Mouse (Mus musculus): Measurements from ENCODE around the gene Adad2. TPM values are rescaled to one million over a fixed set of nuclear protein-coding genes. Genes with fewer than 3 reads are reported as not detected.
A peak's percentile ranks its signal among the peaks of the same experiment; 100 is the strongest.

Adad2 gene
- total and polyA plus RNA-seq, 3 experiments, result not detected

GRCm38 (mm10) chr8:119569881-119570280 lies 42.7 kb upstream of the Adad2 start:
- no peaks in the 10 kb centered on the region for H3K9me3 ChIP-seq (replicated peaks; ENCODE audit: insufficient read depth, low read length)
- no peaks in the 10 kb centered on the region for H3K27me3 ChIP-seq (ENCODE audit: control insufficient read depth in 1 of 2, insufficient read depth in 2 of 2, low read length in 2 of 2)
- no peak overlapping the region for H3K27ac ChIP-seq (ENCODE audit: control insufficient read depth, low read depth, low read length)
- TF ChIP-seq MEF2A (IDR thresholded peaks at IDR 0.05; ENCODE audit: extremely low read depth, insufficient replicate concordance, low read depth, low read length, poor library complexity, severe bottlenecking) (no peak), MAX (IDR thresholded peaks at IDR 0.05; ENCODE audit: low read length) (no peak), SMC3 (IDR thresholded peaks at IDR 0.05; ENCODE audit: low read depth, low read length) (no peak), MXI1 (IDR thresholded peaks at IDR 0.05; ENCODE audit: low read depth, low read length) (no peak), POLR2AphosphoS2 (IDR thresholded peaks at IDR 0.05; ENCODE audit: low read length) (no peak), ZMIZ1 (IDR thresholded peaks at IDR 0.05; ENCODE audit: low read depth, low read length) (no peak), TBP (IDR thresholded peaks at IDR 0.05; ENCODE audit: low read depth, low read length) (no peak), ETS1 (IDR thresholded peaks at IDR 0.05; ENCODE audit: low read depth, low read length) (no peak), MYC (IDR thresholded peaks at IDR 0.05; ENCODE audit: low read depth, low read length) (no peak), POLR2AphosphoS5 (IDR thresholded peaks at IDR 0.05; ENCODE audit: borderline replicate concordance, low read depth, low read length) (no peak), KAT2A (conservative IDR thresholded peaks at IDR 0.05; ENCODE audit: low read depth, low read length) (no peak), ZKSCAN1 (IDR thresholded peaks at IDR 0.05; ENCODE audit: low read depth, low read length) (no peak), E2F4 (IDR thresholded peaks at IDR 0.05; ENCODE audit: borderline replicate concordance, low read depth, low read length) (no peak), NRF1 (IDR thresholded peaks at IDR 0.05; ENCODE audit: insufficient read depth, low read depth, low read length, poor library complexity, severe bottlenecking) (no peak), ZC3H11A (IDR thresholded peaks at IDR 0.05; ENCODE audit: low read depth, low read length) (no peak), RCOR1 (IDR thresholded peaks at IDR 0.05; ENCODE audit: low read depth, low read length) (no peak), HCFC1 (IDR thresholded peaks at IDR 0.05; ENCODE audit: low read depth, low read length) (no peak), TAL1 (IDR thresholded peaks at IDR 0.05; ENCODE audit: low read length) (no peak), GATA1 (IDR thresholded peaks at IDR 0.05; ENCODE audit: low read depth, low read length) (no peak), POLR2A (IDR thresholded peaks at IDR 0.05; ENCODE audit: control insufficient read depth in 1 of 2, insufficient read depth in 1 of 2, low read depth in 1 of 2, low read length in 2 of 2, poor library complexity in 1 of 2) (no peak)
- H3K79me2 ChIP-seq (ENCODE audit: control insufficient read depth, insufficient read depth, low read length, poor library complexity), result peaks cover 23% of the 10 kb centered on the region
- no peak overlapping the region for H3K9ac ChIP-seq (ENCODE audit: control insufficient read depth, low read depth, low read length, poor library complexity, severe bottlenecking)
- H3K36me3 ChIP-seq (ENCODE audit: control insufficient read depth in 1 of 2, insufficient read depth in 2 of 2, low read length in 2 of 2), result peaks cover 0 to 7% of the 10 kb centered on the region in 2 experiments; a peak in 3 of 4 replicates
- DNase-seq (ENCODE audit: low read depth, low spot score), result no peak
- H3K4me3 ChIP-seq (ENCODE audit: control insufficient read depth in 1 of 2, insufficient read depth in 1 of 2, low read depth in 2 of 2, low read length in 2 of 2), result no peak overlapping the region
- H3K4me1 ChIP-seq (ENCODE audit: control insufficient read depth in 1 of 2, insufficient read depth in 2 of 2, low read length in 2 of 2), result peaks cover 7 to 15% of the 10 kb centered on the region in 2 experiments; a peak in 3 of 4 replicates

DNA sequence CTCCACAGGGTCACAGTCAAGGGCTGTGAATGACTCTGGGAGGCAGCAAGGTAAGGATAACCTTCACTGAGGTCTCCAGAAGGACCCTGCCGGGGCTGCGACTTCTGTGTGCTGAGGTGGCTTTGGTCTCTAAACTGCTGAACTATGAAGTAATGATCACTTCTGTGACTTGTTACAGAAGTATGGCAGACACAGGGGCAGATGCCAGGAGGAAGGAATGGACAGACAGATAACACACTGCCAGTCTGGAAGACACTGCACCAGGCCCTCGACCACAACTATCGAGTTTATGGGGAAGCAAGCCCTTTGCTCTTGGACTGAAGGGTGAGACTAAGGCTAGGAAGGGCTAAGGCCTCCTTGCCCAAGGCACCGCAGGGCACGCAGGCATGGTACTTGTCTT lies 41.4 kb upstream of the Adad2 start:
- Histone ChIP-seq H3K4me3 (ENCODE audit: control insufficient read depth in 1 of 2, insufficient read depth in 1 of 2, low read depth in 2 of 2, low read length in 2 of 2) (no peak overlapping the region), H3K9me3 (replicated peaks; ENCODE audit: insufficient read depth, low read length) (no peaks in the 10 kb centered on the region), H3K27ac (ENCODE audit: control insufficient read depth, low read depth, low read length) (no peak overlapping the region), H3K4me1 (ENCODE audit: control insufficient read depth in 1 of 2, insufficient read depth in 2 of 2, low read length in 2 of 2) (peaks cover 7 to 15% of the 10 kb centered on the region in 2 experiments), H3K36me3 (ENCODE audit: control insufficient read depth in 1 of 2, insufficient read depth in 2 of 2, low read length in 2 of 2) (peaks cover 0 to 7% of the 10 kb centered on the region in 2 experiments; a peak in 3 of 4 replicates), H3K79me2 (ENCODE audit: control insufficient read depth, insufficient read depth, low read length, poor library complexity) (peaks cover 23% of the 10 kb centered on the region), H3K27me3 (ENCODE audit: control insufficient read depth in 1 of 2, insufficient read depth in 2 of 2, low read length in 2 of 2) (no peaks in the 10 kb centered on the region), H3K9ac (ENCODE audit: control insufficient read depth, low read depth, low read length, poor library complexity, severe bottlenecking) (no peak overlapping the region)
- DNase-seq (ENCODE audit: low read depth, low spot score), result peak; percentile 47
- TF ChIP-seq TAL1 (IDR thresholded peaks at IDR 0.05; ENCODE audit: low read length) (peak; percentile 68), SIN3A (IDR thresholded peaks at IDR 0.05; ENCODE audit: low read length) (no peak), POLR2AphosphoS2 (IDR thresholded peaks at IDR 0.05; ENCODE audit: low read length) (no peak), EP300 (IDR thresholded peaks at IDR 0.05; ENCODE audit: low read depth in 1 of 2, low read length in 2 of 2) (0 out of 4 replicates have a peak, but pooled peaks of 1 of the 2 experiments have one; percentile 9)

Measured in MEL (cell line).